Mouse (Mus musculus): Measurements from ENCODE around the gene Prr12.

DNA sequence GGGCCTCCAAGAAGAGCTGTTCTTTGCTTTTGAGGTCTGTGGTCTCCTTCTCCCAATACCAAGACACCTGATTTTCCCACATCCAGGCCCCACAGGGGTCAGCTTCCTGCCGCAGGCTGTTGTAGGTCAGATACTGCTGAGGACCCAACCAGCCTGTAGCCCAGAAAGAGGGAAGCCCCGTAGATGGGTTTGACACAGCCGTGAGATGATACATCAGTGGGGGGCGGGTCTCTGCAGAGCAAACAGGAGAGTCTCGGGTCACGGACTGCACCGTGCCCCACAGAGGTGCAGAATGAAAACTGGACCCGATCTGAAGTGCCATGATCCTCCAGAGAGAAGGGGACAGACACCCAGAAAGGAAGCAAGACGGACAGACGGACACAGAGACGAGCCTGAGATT, 49.8 kb upstream of the Prr12 start:
- TF ChIP-seq POLR2A (IDR thresholded peaks at IDR 0.05; ENCODE audit: low read depth, low read length), result no peak
- no peak for TF ChIP-seq CTCF (IDR thresholded peaks at IDR 0.05; ENCODE audit: extremely low read depth, insufficient read depth, insufficient read length, insufficient replicate concordance)
